9 mouse cellular contexts compared by ENCODE assay signal in the genomic region with DNA sequence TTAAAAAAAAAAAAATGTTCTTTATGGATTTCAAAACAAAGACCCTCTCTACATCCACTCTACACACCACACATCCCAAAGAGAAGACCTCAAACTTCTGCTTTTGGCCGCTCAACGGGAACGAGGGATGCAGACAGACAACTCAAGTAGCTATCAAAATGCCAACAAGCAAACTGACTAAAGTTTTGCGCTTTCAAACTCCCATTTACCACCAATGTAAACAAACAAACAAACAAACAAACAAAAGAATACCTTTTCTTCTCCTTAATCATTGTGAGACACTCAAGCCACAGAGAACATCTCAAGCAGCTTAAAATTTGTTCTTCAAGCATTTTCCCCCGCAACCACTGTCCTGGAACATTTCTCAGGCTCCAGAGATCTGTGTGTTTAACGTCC. TPM values are rescaled to one million over a fixed set of nuclear protein-coding genes. Genes with fewer than 3 reads are reported as not detected.
DNase-seq lines count a peak whose midpoint lies in the region; ATAC-seq and TF ChIP-seq lines count a peak whose summit lies in the region.
"Had no signal": no experiment of that assay in that cellular context is flagged by ENCODE, and none has a peak within 500 bp of the region (broad histone marks: within the 10 kb centered on the region; RNA-seq: fewer than 3 reads in every experiment).

No protein-coding gene starts in this region.

- no peak overlapping the region for H3K27ac ChIP-seq in left cerebral cortex, adult 2 months
- H3K27ac ChIP-seq in embryonic facial prominence, embryonic 13.5 days = no peak overlapping the region
- H3K27ac ChIP-seq in limb, embryonic 10.5 days = peak overlapping the region; percentile 83
- H3K27ac ChIP-seq in neural tube, embryonic 14.5 days (ENCODE audit: low read depth, low read length) = no peak overlapping the region

- no peaks in the 10 kb centered on the region for H3K36me3 ChIP-seq in embryonic facial prominence, embryonic 13.5 days
- H3K36me3 ChIP-seq in limb, embryonic 10.5 days = no peaks in the 10 kb centered on the region
- no peaks in the 10 kb centered on the region for H3K36me3 ChIP-seq in neural tube, embryonic 14.5 days (ENCODE audit: control insufficient read depth, insufficient read depth, low read length)

- H3K9me3 ChIP-seq in embryonic facial prominence, embryonic 13.5 days = no peaks in the 10 kb centered on the region
- H3K9me3 ChIP-seq in limb, embryonic 10.5 days (replicated peaks) = no peaks in the 10 kb centered on the region
- H3K9me3 ChIP-seq in neural tube, embryonic 14.5 days (ENCODE audit: control insufficient read depth, low read length) = no peaks in the 10 kb centered on the region

- H3K4me2 ChIP-seq in embryonic facial prominence, embryonic 13.5 days = peak overlapping the region; percentile 89
- H3K4me2 ChIP-seq in neural tube, embryonic 14.5 days (ENCODE audit: low read depth, low read length) = peak overlapping the region; percentile 82

- WGBS in embryonic facial prominence, embryonic 13.5 days = 12% methylated on average over 6 of the region's 6 CpGs
- 5% methylated on average over 6 of the region's 6 CpGs for WGBS in limb, embryonic 10.5 days
- 4% methylated on average over 6 of the region's 6 CpGs for WGBS in neural tube, embryonic 14.5 days

- no peak for TF ChIP-seq CTCF in left cerebral cortex, adult 2 months (IDR thresholded peaks at IDR 0.05)

- H3K9ac ChIP-seq in embryonic facial prominence, embryonic 13.5 days = peak overlapping the region; percentile 77
- H3K9ac ChIP-seq in neural tube, embryonic 14.5 days (replicated peaks; ENCODE audit: low read depth, low read length) = peak overlapping the region; percentile 33; the same call in 1 of the 2 replicates

- DNase-seq in left cerebral cortex, adult 2 months (ENCODE audit: extremely low spot score in 1 of 2, low spot score in 2 of 2) = no peak
- DNase-seq in left cerebral cortex, postnatal 36 days (ENCODE audit: low spot score in 2 of 2) = no peak
- DNase-seq in limb, embryonic 10.5 days (ENCODE audit: low spot score) = no peak
- DNase-seq in urinary bladder, postnatal 4 days (ENCODE audit: low spot score in 2 of 2) = no peak
- DNase-seq in adrenal gland, adult 2 months = no peak
- DNase-seq in left cerebral cortex, postnatal 4 days = no peak

- H3K4me1 ChIP-seq in embryonic facial prominence, embryonic 13.5 days = peaks cover 15% of the 10 kb centered on the region
- H3K4me1 ChIP-seq in limb, embryonic 10.5 days = 0 out of 2 replicates have a peak, but pooled peaks cover 2% of the 10 kb centered on the region
- H3K4me1 ChIP-seq in neural tube, embryonic 14.5 days (ENCODE audit: control insufficient read depth, insufficient read depth, low read length) = no peaks in the 10 kb centered on the region

- intact Hi-C loops in left cerebral cortex, adult 2 months (cut with DNase I) = no loop called here
- intact Hi-C loops in left cerebral cortex, postnatal 36 days (cut with DNase I) = no loop called here
- intact Hi-C loops in left cerebral cortex, postnatal 4 days (cut with DNase I) = no loop called here

- no peaks in the 10 kb centered on the region for H3K27me3 ChIP-seq in embryonic facial prominence, embryonic 13.5 days
- H3K27me3 ChIP-seq in limb, embryonic 10.5 days (ENCODE audit: low read depth, poor library complexity, severe bottlenecking) = no peaks in the 10 kb centered on the region
- H3K27me3 ChIP-seq in neural tube, embryonic 14.5 days (ENCODE audit: control insufficient read depth, insufficient read depth, low read length) = no peaks in the 10 kb centered on the region

- no peak for ATAC-seq in embryonic facial prominence, embryonic 13.5 days (ENCODE audit: insufficient number of reproducible peaks, insufficient read depth, low FRiP score, low TSS enrichment, low read depth)
- no peak for ATAC-seq in neural tube, embryonic 14.5 days (ENCODE audit: low read depth)

- peak overlapping the region; percentile 57 for H3K4me3 ChIP-seq in left cerebral cortex, adult 2 months
- peak overlapping the region; percentile 65 for H3K4me3 ChIP-seq in embryonic facial prominence, embryonic 13.5 days
- H3K4me3 ChIP-seq in limb, embryonic 10.5 days = peak overlapping the region; percentile 68
- peak overlapping the region; percentile 39 for H3K4me3 ChIP-seq in neural tube, embryonic 14.5 days (ENCODE audit: low read depth, low read length)

RNA-seq across cellular contexts. Expression of a gene that starts 0.8 kb away (rescaled TPM):
- under 1 TPM in 1 of 2 experiments, not detected in 1; 0.16 TPM for total RNA-seq in left cerebral cortex, adult 2 months (2021)
- not detected for total RNA-seq in left cerebral cortex, postnatal 36 days (2021)
- 1.8 and 2.0 TPM in 2 replicates for polyA plus RNA-seq in embryonic facial prominence, embryonic 13.5 days (2015; fragmentation: Nextera tagmentation; extraction: Ambion mirVana)
- 0.63 and 1.7 TPM in 2 replicates for polyA plus RNA-seq in limb, embryonic 10.5 days (2016; fragmentation: Nextera tagmentation; extraction: Ambion mirVana)
- polyA plus RNA-seq in neural tube, embryonic 14.5 days (2014; fragmentation: Nextera tagmentation; extraction: Ambion mirVana) = 0.45 and 0.59 TPM in 2 replicates
- 1 to 10 TPM in 1 of 2 experiments, under 1 TPM in 1; 0.55 to 1.1 TPM for total RNA-seq in adrenal gland, adult 2 months (2021)
- 0.24 and 0.60 TPM in 2 replicates for polyA plus RNA-seq in adrenal gland, adult 2 months (2012; rRNA removed)
- total RNA-seq in left cerebral cortex, postnatal 4 days (2021) = under 1 TPM; 0.95 to 0.96 TPM

RNA-seq across cellular contexts. Expression of a gene that starts 34.6 kb away (rescaled TPM):
- not detected for total RNA-seq in left cerebral cortex, adult 2 months (2021)
- total RNA-seq in left cerebral cortex, postnatal 36 days (2021) = not detected
- 0.21 and 0.89 TPM in 2 replicates for polyA plus RNA-seq in embryonic facial prominence, embryonic 13.5 days (2015; fragmentation: Nextera tagmentation; extraction: Ambion mirVana)
- polyA plus RNA-seq in limb, embryonic 10.5 days (2016; fragmentation: Nextera tagmentation; extraction: Ambion mirVana) = not detected in 2 replicates
- not detected in 2 replicates for polyA plus RNA-seq in neural tube, embryonic 14.5 days (2014; fragmentation: Nextera tagmentation; extraction: Ambion mirVana)
- total RNA-seq in adrenal gland, adult 2 months (2021) = not detected
- not detected in 2 replicates for polyA plus RNA-seq in adrenal gland, adult 2 months (2012; rRNA removed)
- not detected for total RNA-seq in left cerebral cortex, postnatal 4 days (2021)
- polyA plus RNA-seq: brain, embryonic 14.5 days had no signal

RNA-seq across cellular contexts. Expression of a gene that starts 55.0 kb away (rescaled TPM):
- total RNA-seq in left cerebral cortex, adult 2 months (2021) = 10 to 100 TPM; 36.8 to 37.4 TPM
- 10 to 100 TPM; 34.0 to 44.5 TPM for total RNA-seq in left cerebral cortex, postnatal 36 days (2021)
- 37.4 and 40.3 TPM in 2 replicates for polyA plus RNA-seq in embryonic facial prominence, embryonic 13.5 days (2015; fragmentation: Nextera tagmentation; extraction: Ambion mirVana)
- polyA plus RNA-seq in limb, embryonic 10.5 days (2016; fragmentation: Nextera tagmentation; extraction: Ambion mirVana) = 29.1 and 32.4 TPM in 2 replicates
- polyA plus RNA-seq in neural tube, embryonic 14.5 days (2014; fragmentation: Nextera tagmentation; extraction: Ambion mirVana) = 28.0 and 28.2 TPM in 2 replicates
- 100 to 1,000 TPM; 164 to 177 TPM for total RNA-seq in adrenal gland, adult 2 months (2021)
- 10.1 and 11.4 TPM in 2 replicates for polyA plus RNA-seq in adrenal gland, adult 2 months (2012; rRNA removed)
- total RNA-seq in left cerebral cortex, postnatal 4 days (2021) = 10 to 100 TPM; 24.4 to 27.3 TPM

RNA-seq across cellular contexts. Expression of a gene that starts 55.3 kb away (rescaled TPM):
- 1 to 10 TPM; 3.3 to 4.1 TPM for total RNA-seq in left cerebral cortex, adult 2 months (2021)
- 1 to 10 TPM; 3.7 to 4.9 TPM for total RNA-seq in left cerebral cortex, postnatal 36 days (2021)
- 29.2 and 30.6 TPM in 2 replicates for polyA plus RNA-seq in embryonic facial prominence, embryonic 13.5 days (2015; fragmentation: Nextera tagmentation; extraction: Ambion mirVana)
- 35.7 and 38.9 TPM in 2 replicates for polyA plus RNA-seq in limb, embryonic 10.5 days (2016; fragmentation: Nextera tagmentation; extraction: Ambion mirVana)
- 7.6 and 10.7 TPM in 2 replicates for polyA plus RNA-seq in neural tube, embryonic 14.5 days (2014; fragmentation: Nextera tagmentation; extraction: Ambion mirVana)
- total RNA-seq in adrenal gland, adult 2 months (2021) = 1 to 10 TPM; 7.8 to 8.7 TPM
- 0.29 and 0.65 TPM in 2 replicates for polyA plus RNA-seq in adrenal gland, adult 2 months (2012; rRNA removed)
- 1 to 10 TPM; 5.7 to 6.6 TPM for total RNA-seq in left cerebral cortex, postnatal 4 days (2021)
